Mouse (Mus musculus): ENCODE results near the gene Mcf2l. TPM values are rescaled to one million over a fixed set of nuclear protein-coding genes. Genes with fewer than 3 reads are reported as not detected.

The Mcf2l gene
- polyA plus RNA-seq, 1 experiment from 2014 or later = 97.0 TPM

- Histone ChIP-seq H3K27me3 (replicated peaks) (no peaks in the 10 kb centered on the region), H3K4me3 (no peak overlapping the region), H3K36me3 (no peaks in the 10 kb centered on the region; the same call in 1 of the 2 replicates), H3K4me2 (replicated peaks) (no peak overlapping the region), H3K9me3 (no peaks in the 10 kb centered on the region), H3K4me1 (no peaks in the 10 kb centered on the region), H3K9ac (no peak overlapping the region), H3K27ac (no peak overlapping the region)
- WGBS = 58% methylated on average over 13 of the region's 13 CpGs
- ATAC-seq (ENCODE audit: low FRiP score, low read depth) = peak; percentile 68; the same call in 1 of the 2 replicates
Observed at GRCm38 (mm10) chr8:12896494-12897373, 23.1 kb downstream of the Mcf2l start.

- Histone ChIP-seq H3K4me1 (no peaks in the 10 kb centered on the region), H3K9me3 (no peaks in the 10 kb centered on the region), H3K4me2 (replicated peaks) (no peak overlapping the region), H3K36me3 (no peaks in the 10 kb centered on the region), H3K27me3 (replicated peaks) (no peaks in the 10 kb centered on the region), H3K27ac (no peak overlapping the region), H3K4me3 (no peak overlapping the region), H3K9ac (no peak overlapping the region)
- ATAC-seq (ENCODE audit: low FRiP score, low read depth) = no peak
- 77% methylated on average over 9 of the region's 9 CpGs for WGBS
Observed at GRCm38 (mm10) chr8:12897815-12898214, 24.2 kb downstream of the Mcf2l start.

- Histone ChIP-seq H3K4me3 (no peak overlapping the region), H3K4me1 (no peaks in the 10 kb centered on the region; the same call in 1 of the 2 replicates), H3K27ac (no peak overlapping the region), H3K4me2 (replicated peaks) (no peak overlapping the region), H3K36me3 (no peaks in the 10 kb centered on the region), H3K27me3 (replicated peaks) (no peaks in the 10 kb centered on the region), H3K9ac (no peak overlapping the region), H3K9me3 (no peaks in the 10 kb centered on the region)
- 88% methylated on average over 13 of the region's 13 CpGs for WGBS
- no peak for ATAC-seq (ENCODE audit: low FRiP score, low read depth)
Observed at GRCm38 (mm10) chr8:12903790-12904415, 30.3 kb downstream of the Mcf2l start.

GRCm38 (mm10) chr8:12905122-12905521, 31.5 kb downstream of the Mcf2l start:
- H3K27ac ChIP-seq = no peak overlapping the region
- H3K36me3 ChIP-seq = no peaks in the 10 kb centered on the region
- ATAC-seq (ENCODE audit: low FRiP score, low read depth) = no peak
- no peak overlapping the region for H3K4me3 ChIP-seq
- H3K27me3 ChIP-seq (replicated peaks) = no peaks in the 10 kb centered on the region
- H3K9me3 ChIP-seq = no peaks in the 10 kb centered on the region
- 90% methylated on average over 5 of the region's 5 CpGs for WGBS
- H3K9ac ChIP-seq = no peak overlapping the region
- no peaks in the 10 kb centered on the region; the same call in 1 of the 2 replicates for H3K4me1 ChIP-seq
- H3K4me2 ChIP-seq (replicated peaks) = no peak overlapping the region

GRCm38 (mm10) chr8:12905599-12906321, 32.2 kb downstream of the Mcf2l start:
- H3K27ac ChIP-seq = no peak overlapping the region
- no peak overlapping the region for H3K4me2 ChIP-seq (replicated peaks)
- H3K9ac ChIP-seq = no peak overlapping the region
- H3K4me1 ChIP-seq = no peaks in the 10 kb centered on the region; the same call in 1 of the 2 replicates
- 84% methylated on average over 11 of the region's 11 CpGs for WGBS
- H3K4me3 ChIP-seq = no peak overlapping the region
- H3K9me3 ChIP-seq = no peaks in the 10 kb centered on the region
- ATAC-seq (ENCODE audit: low FRiP score, low read depth) = no peak
- no peaks in the 10 kb centered on the region for H3K36me3 ChIP-seq
- H3K27me3 ChIP-seq (replicated peaks) = no peaks in the 10 kb centered on the region

- Histone ChIP-seq H3K9me3 (no peaks in the 10 kb centered on the region), H3K36me3 (no peaks in the 10 kb centered on the region), H3K9ac (no peak overlapping the region), H3K4me1 (peaks cover 1% of the 10 kb centered on the region; the same call in 1 of the 2 replicates), H3K4me3 (no peak overlapping the region), H3K27ac (no peak overlapping the region), H3K4me2 (replicated peaks) (no peak overlapping the region), H3K27me3 (replicated peaks) (no peaks in the 10 kb centered on the region)
- 70% methylated on average over 5 of the region's 5 CpGs for WGBS
- ATAC-seq (ENCODE audit: low FRiP score, low read depth) = no peak
Observed at GRCm38 (mm10) chr8:12906597-12906996, 33.0 kb downstream of the Mcf2l start.

- no peak overlapping the region for H3K4me3 ChIP-seq
- peaks cover 9% of the 10 kb centered on the region for H3K4me1 ChIP-seq
- no peak for ATAC-seq (ENCODE audit: low FRiP score, low read depth)
- no peak overlapping the region for H3K27ac ChIP-seq
- no peak overlapping the region for H3K9ac ChIP-seq
- H3K27me3 ChIP-seq (replicated peaks) = no peaks in the 10 kb centered on the region
- H3K4me2 ChIP-seq (replicated peaks) = no peak overlapping the region
- no peaks in the 10 kb centered on the region for H3K36me3 ChIP-seq
- 88% methylated on average over 4 of the region's 4 CpGs for WGBS
- no peaks in the 10 kb centered on the region for H3K9me3 ChIP-seq
Observed at GRCm38 (mm10) chr8:12907730-12908129, 34.1 kb downstream of the Mcf2l start.

- no peak overlapping the region for H3K27ac ChIP-seq
- H3K4me2 ChIP-seq (replicated peaks) = no peak overlapping the region
- H3K27me3 ChIP-seq (replicated peaks) = no peaks in the 10 kb centered on the region
- no peaks in the 10 kb centered on the region for H3K36me3 ChIP-seq
- 21% methylated on average over 5 of the region's 5 CpGs for WGBS
- H3K4me1 ChIP-seq = peaks cover 20% of the 10 kb centered on the region
- no peak for ATAC-seq (ENCODE audit: low FRiP score, low read depth)
- no peak overlapping the region for H3K4me3 ChIP-seq
- no peak overlapping the region for H3K9ac ChIP-seq
- H3K9me3 ChIP-seq = no peaks in the 10 kb centered on the region
Observed at GRCm38 (mm10) chr8:12912011-12912410, 38.4 kb downstream of the Mcf2l start.

GRCm38 (mm10) chr8:12915187-12916006, 41.8 kb downstream of the Mcf2l start:
- peak; percentile 67 for ATAC-seq (ENCODE audit: low FRiP score, low read depth)
- Histone ChIP-seq H3K27ac (no peak overlapping the region), H3K27me3 (replicated peaks) (no peaks in the 10 kb centered on the region), H3K4me3 (peak overlapping the region; percentile 45), H3K4me1 (peaks cover 26% of the 10 kb centered on the region), H3K36me3 (no peaks in the 10 kb centered on the region), H3K9me3 (no peaks in the 10 kb centered on the region), H3K4me2 (replicated peaks) (peak overlapping the region; percentile 82), H3K9ac (peak overlapping the region; percentile 64)
- 18% methylated on average over 42 of the region's 42 CpGs for WGBS

GRCm38 (mm10) chr8:12916156-12916900, 42.7 kb downstream of the Mcf2l start:
- Histone ChIP-seq H3K4me3 (peak overlapping the region; percentile 45), H3K27me3 (replicated peaks) (no peaks in the 10 kb centered on the region), H3K36me3 (no peaks in the 10 kb centered on the region), H3K9ac (peak overlapping the region; percentile 64), H3K4me1 (peaks cover 26% of the 10 kb centered on the region), H3K9me3 (no peaks in the 10 kb centered on the region), H3K27ac (no peak overlapping the region), H3K4me2 (replicated peaks) (peak overlapping the region; percentile 82)
- no peak for ATAC-seq (ENCODE audit: low FRiP score, low read depth)
- 72% methylated on average over 16 of the region's 16 CpGs for WGBS

- H3K27me3 ChIP-seq (replicated peaks) = no peaks in the 10 kb centered on the region
- H3K36me3 ChIP-seq = no peaks in the 10 kb centered on the region
- H3K9ac ChIP-seq = peak overlapping the region; percentile 64; the same call in 1 of the 2 replicates
- H3K9me3 ChIP-seq = no peaks in the 10 kb centered on the region
- H3K27ac ChIP-seq = no peak overlapping the region
- no peak for ATAC-seq (ENCODE audit: low FRiP score, low read depth)
- peak overlapping the region; percentile 82 for H3K4me2 ChIP-seq (replicated peaks)
- peaks cover 21% of the 10 kb centered on the region for H3K4me1 ChIP-seq
- H3K4me3 ChIP-seq = peak overlapping the region; percentile 45
- 91% methylated on average over 3 of the region's 3 CpGs for WGBS
Observed at GRCm38 (mm10) chr8:12917029-12917428, 43.4 kb downstream of the Mcf2l start.
